Mouse (Mus musculus): Measurements from ENCODE around the gene Pank3. TPM values are rescaled to one million over a fixed set of nuclear protein-coding genes. Genes with fewer than 3 reads are reported as not detected.
A peak's percentile ranks its signal among the peaks of the same experiment; 100 is the strongest.
"Not testable (repeated sequence)": the region's sequence is repeated elsewhere in the genome, so short reads cannot be mapped to it uniquely, and the experiment has no call there.

The Pank3 gene
- polyA plus RNA-seq, 1 experiment: 43.8 TPM

DNA sequence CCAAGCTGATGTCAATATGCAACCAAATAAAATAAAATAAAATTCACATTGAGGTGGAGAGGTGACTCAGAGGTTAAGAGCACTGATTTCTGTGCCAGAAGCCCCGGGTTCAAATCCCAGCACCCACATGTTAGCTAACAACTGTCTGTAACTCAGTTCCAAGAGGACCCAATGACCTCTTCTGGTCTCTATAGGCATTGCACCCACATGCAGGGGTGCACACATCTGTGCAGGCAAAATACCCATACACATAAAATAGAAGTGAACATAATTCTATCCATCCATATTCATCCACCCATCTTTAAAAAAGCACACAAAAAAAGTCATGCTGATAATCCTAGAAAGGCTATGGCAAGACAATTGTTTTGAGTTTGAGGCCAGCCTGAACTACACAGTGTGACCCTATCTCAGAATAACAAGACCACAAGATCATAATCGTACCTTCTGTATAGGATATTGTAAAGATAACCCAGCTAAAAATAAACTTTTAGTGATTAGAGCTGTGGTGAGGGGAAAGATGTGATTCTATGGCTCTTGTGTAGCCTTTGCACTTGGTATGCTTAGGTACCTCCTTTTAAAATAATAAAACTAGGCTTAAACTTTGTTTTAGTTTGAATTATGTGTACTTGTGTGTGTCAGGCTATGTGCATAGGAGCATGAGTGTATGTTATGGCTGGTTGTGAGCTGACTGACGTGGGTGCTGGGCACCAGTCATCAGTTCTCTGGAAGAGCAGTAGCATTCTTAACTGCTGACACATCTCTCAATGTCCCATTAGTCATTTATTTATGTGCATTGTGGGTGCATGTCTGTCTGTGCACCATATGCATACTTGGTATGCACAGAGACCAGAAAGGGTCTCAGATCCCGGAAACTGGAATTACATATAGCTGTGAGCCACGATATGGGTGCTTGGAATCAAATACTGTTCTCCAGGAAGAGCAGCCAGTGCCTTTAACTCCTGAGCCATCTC, 68.2 kb downstream of the Pank3 start:
- TF ChIP-seq POLR2A (IDR thresholded peaks at IDR 0.05; ENCODE audit: low read depth, low read length) (no peak), CTCF (IDR thresholded peaks at IDR 0.05; ENCODE audit: borderline replicate concordance, insufficient read depth, low read length) (no peak)
- Histone ChIP-seq H3K4me1 (ENCODE audit: control insufficient read depth, insufficient read depth, low read length) (peaks cover 7% of the 10 kb centered on the region), H3K27ac (ENCODE audit: insufficient read depth, low read length) (peak overlapping the region; percentile 98), H3K4me3 (ENCODE audit: insufficient read depth, low read length) (no peak overlapping the region)

DNA sequence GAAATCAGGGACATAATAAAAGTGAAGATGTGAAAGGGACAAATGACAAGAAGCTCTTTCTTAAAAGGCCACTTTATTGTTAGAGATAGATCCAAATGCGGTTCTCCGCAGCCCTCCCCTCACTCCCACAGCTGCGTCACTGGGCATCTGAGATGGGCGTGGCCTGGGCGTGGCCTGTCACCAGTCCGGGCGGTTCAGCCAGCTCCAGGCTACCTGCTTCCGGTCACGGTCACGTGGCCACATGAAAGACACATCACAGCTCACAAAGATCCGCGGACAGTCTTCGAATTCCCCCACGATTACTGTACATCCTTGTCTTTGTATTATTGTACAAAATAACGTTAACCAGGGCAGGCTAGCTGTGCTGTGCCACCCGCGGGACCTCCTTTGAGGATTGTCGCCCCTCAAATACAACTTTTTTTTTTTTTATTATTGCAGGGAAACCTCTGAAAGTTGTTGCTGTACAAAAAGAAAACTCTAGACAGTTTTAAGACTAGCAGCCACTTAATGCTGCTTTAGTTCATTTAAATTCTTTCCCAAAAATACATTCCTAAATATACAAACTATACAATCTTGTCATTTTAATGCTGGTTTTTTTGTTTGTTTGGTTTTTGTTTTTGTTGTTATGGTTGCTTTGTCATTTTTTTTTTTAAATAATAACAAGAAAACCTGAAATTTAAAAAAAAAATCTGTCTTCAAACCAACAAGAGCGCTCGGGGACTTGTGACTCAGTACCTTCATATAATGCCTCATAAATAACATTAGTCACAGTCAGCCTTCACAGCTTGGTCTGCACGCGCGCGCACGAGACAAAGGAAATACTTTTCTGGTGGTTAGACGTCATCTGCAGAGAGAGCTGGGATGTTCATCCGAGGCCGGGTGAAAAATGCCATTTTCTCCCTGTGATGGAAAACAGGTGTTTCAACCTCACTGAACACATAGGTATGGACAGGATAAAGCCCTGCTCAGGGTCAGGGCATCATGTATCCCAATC, 69.4 kb downstream of the Pank3 start:
- no peak overlapping the region for H3K4me3 ChIP-seq (ENCODE audit: insufficient read depth, low read length)
- TF ChIP-seq CTCF (IDR thresholded peaks at IDR 0.05; ENCODE audit: borderline replicate concordance, insufficient read depth, low read length): no peak
- peak; percentile 43; the same call in 1 of the 2 replicates for TF ChIP-seq POLR2A (IDR thresholded peaks at IDR 0.05; ENCODE audit: low read depth, low read length)
- H3K27ac ChIP-seq (ENCODE audit: insufficient read depth, low read length): peak overlapping the region; percentile 98
- H3K4me1 ChIP-seq (ENCODE audit: control insufficient read depth, insufficient read depth, low read length): peaks cover 8% of the 10 kb centered on the region

DNA sequence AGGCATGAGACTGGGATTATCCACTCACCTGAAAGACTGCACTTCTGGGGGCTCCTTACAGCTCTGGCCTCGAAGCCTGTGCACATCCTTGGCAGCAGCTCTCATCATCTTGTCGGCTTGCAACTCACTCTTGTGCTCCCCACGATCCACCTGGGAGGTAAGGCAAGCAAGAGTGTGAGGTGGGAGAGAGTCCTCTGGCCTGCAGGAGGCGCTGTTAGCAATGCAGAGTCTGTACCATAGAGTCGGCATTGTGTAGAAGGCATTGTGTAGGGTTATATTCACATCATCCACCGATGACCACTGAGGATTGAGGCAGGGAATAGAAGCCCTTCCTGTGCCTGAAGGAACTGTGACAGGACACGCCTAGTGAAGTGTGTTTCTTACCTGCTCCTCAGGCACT, 71.0 kb downstream of the Pank3 start:
- peak; percentile 28; the same call in 1 of the 2 replicates for TF ChIP-seq CTCF (IDR thresholded peaks at IDR 0.05; ENCODE audit: borderline replicate concordance, insufficient read depth, low read length)
- no peak for TF ChIP-seq POLR2A (IDR thresholded peaks at IDR 0.05; ENCODE audit: low read depth, low read length)
- H3K4me3 ChIP-seq (ENCODE audit: insufficient read depth, low read length): no peak overlapping the region
- peaks cover 8% of the 10 kb centered on the region for H3K4me1 ChIP-seq (ENCODE audit: control insufficient read depth, insufficient read depth, low read length)
- no peak overlapping the region for H3K27ac ChIP-seq (ENCODE audit: insufficient read depth, low read length)

DNA sequence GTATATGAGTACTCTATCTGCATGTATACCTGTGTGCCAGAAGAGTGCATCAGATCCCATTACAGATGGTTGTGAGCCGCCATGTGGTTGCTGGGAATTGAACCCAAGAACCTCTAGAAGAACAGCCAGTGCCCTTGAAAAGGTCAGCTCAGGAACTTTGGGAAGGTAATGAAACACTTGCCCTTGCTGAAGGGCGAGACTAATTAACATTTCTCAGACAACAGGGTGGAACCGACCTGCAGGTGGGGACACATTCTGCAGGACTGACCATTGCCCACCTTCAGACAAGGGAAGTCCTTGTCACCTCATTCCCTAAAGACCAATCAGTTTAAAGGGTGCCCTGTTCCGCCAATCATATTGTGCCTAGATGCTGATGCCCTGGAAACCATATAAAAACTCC, 71.5 kb downstream of the Pank3 start:
- not testable (repeated sequence) for H3K27ac ChIP-seq (ENCODE audit: insufficient read depth, low read length)

More for the DNA sequence above, 71.5 kb downstream of the Pank3 start:
- H3K4me1 ChIP-seq (ENCODE audit: control insufficient read depth, insufficient read depth, low read length); H3K4me3 ChIP-seq (ENCODE audit: insufficient read depth, low read length): not testable (repeated sequence)

Other genes starting within 250 kb of the Pank3 start
- not detected in 2 replicates for gene Fbll1, start 29.4 kb downstream of the Pank3 start, polyA plus RNA-seq (2011; ENCODE audit: insufficient read length, low read depth, missing spikeins)
- 159 and 181 TPM in 2 replicates for gene Rars, start 65.0 kb downstream of the Pank3 start, polyA plus RNA-seq (2011; ENCODE audit: insufficient read length, low read depth, missing spikeins)
- gene Wwc1, start 211.0 kb downstream of the Pank3 start, polyA plus RNA-seq (2011; ENCODE audit: insufficient read length, low read depth, missing spikeins): 4.2 and 6.2 TPM in 2 replicates